Mouse (Mus musculus) hematopoietic stem cell, adult 5-6 weeks (primary cell): ENCODE measurements around the gene Kifc3. TPM values are rescaled to one million over a fixed set of nuclear protein-coding genes. Genes with fewer than 3 reads are reported as not detected.
"Not testable (repeated sequence)": the region's sequence is repeated elsewhere in the genome, so short reads cannot be mapped to it uniquely, and the experiment has no call there.

Experiments used
- ATAC-seq, 2 experiments: fragments of 125-278 bp in 1 of 2; replicated peaks in 1 of 2; 2 replicates each; pipeline ENCODE4 v1.8.0; 2016 to 2017; ENCODE audit warnings: inconsistent platforms in 2 of 2, mild to moderate bottlenecking in 2 of 2, moderate number of reproducible peaks in 2 of 2, low read depth in 1 of 2, moderate TSS enrichment in 1 of 2; ENCODE audit not compliant: low FRiP score in 2 of 2, poor library complexity in 2 of 2, severe bottlenecking in 2 of 2, insufficient read depth in 1 of 2, low TSS enrichment in 1 of 2
- total RNA-seq: library from RNA; stranded (forward); fragments of 172-1452, 232-1000 nt; gene quantifications from 2 replicates; pipeline ENCODE4 v1.2.3, GENCODE M21; 2017

The Kifc3 gene
- total RNA-seq, 1 experiment from 2014 or later: 0.79 TPM

DNA sequence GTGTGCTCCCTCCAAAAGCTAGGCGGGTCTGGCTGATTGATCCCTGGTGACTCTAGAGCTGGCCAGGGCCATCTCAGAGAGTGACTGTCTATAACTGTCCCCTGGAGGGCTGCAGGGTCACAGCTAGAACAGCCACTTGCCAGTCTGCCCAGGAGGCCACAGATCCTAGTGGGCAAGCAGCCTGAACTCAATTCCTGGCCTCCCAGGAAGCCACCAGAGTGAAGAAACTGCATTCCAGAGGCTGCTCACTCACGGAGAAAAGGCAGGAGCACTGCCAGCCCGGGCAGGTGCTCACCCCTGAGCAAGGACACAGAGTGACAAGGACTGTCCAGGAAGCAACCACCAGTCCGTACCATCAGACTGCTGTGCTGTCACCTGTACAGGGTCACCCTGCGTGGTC is 34.9 kb downstream of the Kifc3 start:
- ATAC-seq: no peak

- no peak for ATAC-seq
Measured at GRCm38 (mm10) chr8:95166400-95166799, 36.2 kb downstream of the Kifc3 start.

DNA sequence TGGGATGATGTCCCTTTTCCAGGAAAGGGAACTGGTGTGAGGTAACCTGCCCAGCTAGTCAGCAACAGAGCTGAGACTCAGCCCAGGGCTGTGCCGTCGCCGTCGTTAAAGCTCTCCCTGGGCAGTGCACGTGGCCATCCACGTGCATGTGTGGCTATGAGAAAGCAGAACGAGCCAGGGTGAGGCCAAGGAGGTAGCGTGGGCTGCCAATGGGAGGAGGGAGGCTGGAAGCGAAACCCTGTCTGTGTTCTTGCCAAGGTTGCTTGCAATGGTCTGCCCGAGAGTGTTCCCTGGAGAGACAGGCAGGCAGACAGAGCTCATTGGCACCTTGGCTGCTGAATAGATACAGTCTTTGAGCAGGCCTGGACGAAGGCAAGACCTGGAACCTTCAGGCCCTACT is 36.7 kb downstream of the Kifc3 start:
- ATAC-seq: peak in 1 of 2 experiments; percentile 53; a peak in 2 of 4 replicates

DNA sequence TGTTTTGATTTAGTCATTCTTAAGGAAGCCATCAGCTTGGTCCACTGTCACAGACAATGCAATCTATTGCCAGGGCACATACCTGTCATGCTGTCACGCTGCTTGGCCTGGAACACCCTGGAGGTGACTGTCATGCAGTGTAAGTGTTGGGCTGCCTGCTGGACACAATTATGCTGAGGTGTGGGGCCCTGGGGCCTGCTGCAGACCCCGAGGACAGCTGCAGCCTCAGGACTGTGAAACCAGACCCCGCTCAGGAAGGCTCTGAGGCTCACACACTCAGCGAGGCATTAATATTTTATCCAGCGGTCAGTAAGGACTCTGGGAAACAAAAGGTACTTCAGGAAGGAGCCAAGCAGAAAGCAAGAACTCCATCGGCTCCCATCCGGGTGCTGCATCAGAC is 38.1 kb downstream of the Kifc3 start:
- no peak for ATAC-seq

- ATAC-seq: not testable (repeated sequence)
Measured at GRCm38 (mm10) chr8:95163969-95164368, 38.6 kb downstream of the Kifc3 start.

- ATAC-seq: no peak
Measured at GRCm38 (mm10) chr8:95162785-95163184, 39.8 kb downstream of the Kifc3 start.

- no peak for ATAC-seq
Measured at GRCm38 (mm10) chr8:95159344-95159743, 43.3 kb downstream of the Kifc3 start.

DNA sequence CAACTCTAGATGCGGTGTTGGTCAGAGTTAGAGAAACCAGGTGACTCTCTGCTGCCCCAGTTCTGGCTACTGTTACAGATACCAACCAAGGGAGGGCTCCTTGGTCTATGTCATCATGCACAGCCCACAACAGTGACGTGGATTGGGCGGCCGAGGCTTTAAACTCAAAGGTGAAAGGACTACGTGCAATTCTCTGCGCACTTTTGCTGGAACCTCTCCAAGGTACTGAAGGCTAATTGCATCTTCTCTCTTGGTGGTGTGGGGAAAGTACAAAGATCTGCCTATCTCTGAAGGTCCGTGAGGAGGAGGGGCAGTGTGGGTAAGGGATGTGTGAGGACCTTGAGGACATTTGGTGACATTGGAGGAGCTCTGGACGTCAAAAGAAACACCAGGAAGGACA is 44.0 kb downstream of the Kifc3 start:
- no peak for ATAC-seq

DNA sequence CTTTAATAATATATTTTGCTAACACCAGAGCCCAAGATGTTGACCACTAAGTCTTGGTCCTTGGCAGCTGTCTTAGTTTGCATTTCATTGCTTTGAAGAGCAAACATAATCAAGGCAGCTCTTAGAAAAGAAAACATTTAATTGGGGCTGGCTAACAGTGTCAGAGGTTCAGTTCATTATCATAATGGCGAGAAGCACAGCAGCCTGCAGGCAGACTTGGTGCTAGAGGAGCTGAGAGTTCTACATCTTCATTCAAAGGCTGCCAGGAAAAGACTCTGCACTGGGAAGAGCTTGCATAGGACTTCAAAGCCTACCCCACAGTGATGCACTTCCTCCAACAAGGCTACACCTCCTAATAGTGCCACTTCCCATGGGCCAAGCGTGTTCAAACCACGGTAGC is 45.5 kb downstream of the Kifc3 start:
- no peak for ATAC-seq

DNA sequence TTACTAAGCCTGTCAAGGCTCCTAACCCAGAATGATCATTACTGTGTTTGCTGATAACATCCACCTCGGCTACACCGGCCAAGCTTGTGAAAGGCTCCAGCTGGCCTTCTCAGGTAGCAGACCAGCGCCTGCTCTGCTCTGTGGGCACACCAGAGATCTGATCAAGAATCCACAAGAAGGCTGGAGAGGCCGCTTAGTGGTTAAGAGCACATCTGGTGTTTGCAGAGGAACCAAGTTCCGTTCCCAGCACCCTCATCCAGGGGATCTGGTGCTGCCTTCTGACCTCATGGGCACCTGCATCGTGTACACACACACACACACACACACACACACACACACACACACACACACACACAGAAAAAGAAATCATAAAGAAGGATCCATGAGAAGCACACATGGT is 46.5 kb downstream of the Kifc3 start:
- no peak for ATAC-seq

GRCm38 (mm10) chr8:95155361-95155760 is 47.3 kb downstream of the Kifc3 start:
- no peak for ATAC-seq

DNA sequence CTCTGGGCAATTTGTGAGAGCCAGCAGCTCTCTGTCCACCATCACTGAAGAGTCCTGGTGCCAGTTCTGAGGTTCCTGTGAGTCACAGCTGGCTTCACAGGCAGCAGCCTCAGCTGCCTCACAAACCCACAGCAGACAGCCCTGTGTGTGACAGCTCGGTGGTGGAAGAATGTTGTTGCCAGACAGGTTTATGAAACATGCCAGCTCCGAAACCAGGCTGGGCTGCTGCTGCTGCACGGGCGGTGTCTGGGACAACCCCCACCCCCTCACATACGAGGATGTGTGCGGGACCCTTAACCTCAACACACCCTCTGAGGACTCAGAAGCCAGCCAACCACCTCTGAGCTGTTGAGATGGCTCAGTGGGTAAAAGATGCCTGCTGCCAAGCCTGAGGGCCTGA is 48.0 kb downstream of the Kifc3 start:
- ATAC-seq: no peak

DNA sequence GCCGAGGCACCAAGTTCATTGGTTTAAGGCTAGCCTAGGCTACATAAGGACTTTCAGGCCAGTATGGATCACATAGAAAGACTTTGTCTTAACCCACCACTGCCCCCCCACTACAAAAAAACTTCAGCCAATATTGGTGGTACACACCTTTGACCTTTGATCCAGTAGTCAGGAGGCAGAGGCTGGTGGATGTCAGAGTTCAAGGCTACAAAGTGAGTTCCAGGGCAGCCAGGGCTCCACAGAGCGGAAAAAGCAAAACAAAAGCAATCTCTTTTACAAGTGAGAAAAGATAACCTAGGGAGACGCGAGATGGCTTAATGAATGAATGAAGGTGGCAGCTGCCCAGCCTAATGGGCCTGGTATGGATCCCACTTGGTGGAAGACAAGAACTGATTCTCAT is 48.6 kb downstream of the Kifc3 start:
- ATAC-seq: no peak

DNA sequence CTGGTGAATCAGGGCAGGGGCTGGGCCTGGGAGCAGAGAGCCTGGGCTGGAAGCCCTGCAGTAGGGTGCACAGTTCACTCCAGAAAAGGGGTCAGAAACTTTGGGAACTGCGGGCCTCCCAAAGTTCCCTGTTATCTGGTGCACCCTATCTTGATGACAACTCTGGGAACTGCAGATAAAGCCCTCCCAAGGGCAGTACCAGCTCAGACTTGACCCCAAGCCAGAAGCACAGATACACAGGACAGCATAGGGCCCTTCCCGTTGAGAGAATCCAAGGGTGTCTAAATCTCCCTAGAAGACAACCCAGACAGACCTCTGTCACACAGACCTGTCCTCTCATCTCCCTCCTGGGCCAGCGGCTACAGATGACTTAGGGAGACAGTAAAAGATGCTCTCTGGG is 52.0 kb downstream of the Kifc3 start:
- no peak for ATAC-seq

- ATAC-seq: peak; percentile 84 to 96
Measured at GRCm38 (mm10) chr8:95149426-95149825, 53.2 kb downstream of the Kifc3 start.

- no peak for ATAC-seq
Measured at GRCm38 (mm10) chr8:95146846-95147245, 55.8 kb downstream of the Kifc3 start.

DNA sequence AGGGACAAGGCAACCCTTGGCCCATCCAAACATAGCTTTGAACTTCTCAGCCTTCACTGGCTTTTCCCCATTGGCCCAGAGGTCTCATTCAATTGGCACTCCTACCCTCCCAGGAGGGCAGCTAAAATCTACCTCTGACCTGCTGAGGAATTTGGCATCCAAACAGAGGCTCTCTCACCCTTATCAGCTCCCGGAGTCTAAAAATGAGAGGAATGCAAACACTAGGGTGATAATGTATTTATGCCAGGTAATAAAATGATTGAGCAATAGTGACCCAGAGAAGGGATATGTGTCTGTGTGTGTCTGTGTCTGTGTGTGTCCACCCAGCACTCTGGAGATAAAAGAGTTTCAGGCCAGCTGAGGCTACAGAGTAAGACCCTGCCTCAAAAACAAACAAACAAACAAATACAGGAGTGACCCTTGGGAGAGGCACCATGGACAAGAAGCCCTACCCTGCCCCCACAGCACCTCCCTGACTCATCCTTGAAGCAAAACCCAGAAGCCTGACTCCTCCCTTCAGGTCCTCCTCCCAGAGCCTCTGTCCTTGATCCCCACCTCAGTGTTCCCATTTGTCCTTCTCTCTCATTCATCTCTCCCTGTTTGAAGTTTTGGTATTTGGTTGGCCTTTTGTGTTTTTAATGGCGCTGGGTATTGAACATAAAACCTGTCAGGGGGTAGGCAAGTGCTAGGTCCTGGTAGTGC is 56.4 kb downstream of the Kifc3 start:
- ATAC-seq: no peak

DNA sequence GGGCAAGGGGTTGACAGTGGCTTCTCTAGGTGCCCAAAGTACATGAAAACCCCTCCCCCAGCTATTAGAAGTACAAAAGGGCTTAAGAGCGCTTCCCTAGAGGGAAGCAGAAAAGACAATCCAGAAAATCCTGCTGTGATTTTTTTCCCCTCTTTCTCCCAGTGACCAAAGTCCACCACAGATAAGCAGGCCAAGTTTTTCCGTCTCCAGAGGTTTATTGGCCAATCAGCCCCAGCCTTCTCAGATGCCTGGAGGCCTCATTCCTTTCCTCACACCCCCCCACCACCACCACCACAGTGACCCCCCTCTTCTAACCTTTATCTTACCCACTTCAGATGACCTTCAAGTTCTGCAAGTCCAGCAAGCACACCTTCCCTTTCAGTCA is 58.0 kb downstream of the Kifc3 start:
- ATAC-seq: no peak

- ATAC-seq: no peak
Measured at GRCm38 (mm10) chr8:95143805-95144630, 58.6 kb downstream of the Kifc3 start.
